Mouse (Mus musculus): ENCODE results near the gene Srp14.

The Srp14 gene

GRCm38 (mm10) chr2:118442723-118443122 is 36.8 kb downstream of the Srp14 start:
- Histone ChIP-seq H3K4me1 (replicated peaks; ENCODE audit: low read depth, low read length) (no peaks in the 10 kb centered on the region; the same call in 1 of the 2 replicates), H3K27me3 (ENCODE audit: insufficient read depth, low read length) (no peaks in the 10 kb centered on the region), H3K9me3 (ENCODE audit: low read length) (peaks cover 14% of the 10 kb centered on the region), H3K36me3 (ENCODE audit: insufficient read depth, low read length) (peaks cover 18% of the 10 kb centered on the region), H3K4me3 (replicated peaks; ENCODE audit: low read length) (no peak overlapping the region)
- TF ChIP-seq POU5F1 (IDR thresholded peaks at IDR 0.05; ENCODE audit: borderline replicate concordance, low read length) (no peak), CTCF (conservative IDR thresholded peaks at IDR 0.05; ENCODE audit: low read length) (no peak), NANOG (IDR thresholded peaks at IDR 0.05; ENCODE audit: borderline replicate concordance, low read length) (no peak)

GRCm38 (mm10) chr2:118442172-118442571 is 37.3 kb downstream of the Srp14 start:
- Histone ChIP-seq H3K4me1 (replicated peaks; ENCODE audit: low read depth, low read length) (no peaks in the 10 kb centered on the region; the same call in 1 of the 2 replicates), H3K27me3 (ENCODE audit: insufficient read depth, low read length) (no peaks in the 10 kb centered on the region), H3K9me3 (ENCODE audit: low read length) (peaks cover 14% of the 10 kb centered on the region), H3K4me3 (replicated peaks; ENCODE audit: low read length) (no peak overlapping the region), H3K36me3 (ENCODE audit: insufficient read depth, low read length) (peaks cover 18% of the 10 kb centered on the region)
- TF ChIP-seq CTCF (conservative IDR thresholded peaks at IDR 0.05; ENCODE audit: low read length), result no peak
- no peak for TF ChIP-seq POU5F1 (IDR thresholded peaks at IDR 0.05; ENCODE audit: borderline replicate concordance, low read length)
- no peak for TF ChIP-seq NANOG (IDR thresholded peaks at IDR 0.05; ENCODE audit: borderline replicate concordance, low read length)

GRCm38 (mm10) chr2:118431589-118431988 is 47.9 kb downstream of the Srp14 start:
- H3K36me3 ChIP-seq (ENCODE audit: insufficient read depth, low read length), result peaks cover 26% of the 10 kb centered on the region
- H3K4me3 ChIP-seq (replicated peaks; ENCODE audit: low read length), result no peak overlapping the region
- no peaks in the 10 kb centered on the region for H3K27me3 ChIP-seq (ENCODE audit: insufficient read depth, low read length)
- peaks cover 11% of the 10 kb centered on the region for H3K4me1 ChIP-seq (replicated peaks; ENCODE audit: low read depth, low read length)
- H3K9me3 ChIP-seq (ENCODE audit: low read length), result no peaks in the 10 kb centered on the region
- peak; percentile 72 for TF ChIP-seq CTCF (conservative IDR thresholded peaks at IDR 0.05; ENCODE audit: low read length)
- TF ChIP-seq POU5F1 (IDR thresholded peaks at IDR 0.05; ENCODE audit: borderline replicate concordance, low read length), result no peak

- peak overlapping the region; percentile 74 for H3K4me3 ChIP-seq (replicated peaks; ENCODE audit: low read length)
- H3K36me3 ChIP-seq (ENCODE audit: insufficient read depth, low read length), result peaks cover 26% of the 10 kb centered on the region
- H3K27me3 ChIP-seq (ENCODE audit: insufficient read depth, low read length), result no peaks in the 10 kb centered on the region
- H3K9me3 ChIP-seq (ENCODE audit: low read length), result peaks cover 5% of the 10 kb centered on the region; the same call in 1 of the 2 replicates
- H3K4me1 ChIP-seq (replicated peaks; ENCODE audit: low read depth, low read length), result peaks cover 11% of the 10 kb centered on the region
- TF ChIP-seq POU5F1 (IDR thresholded peaks at IDR 0.05; ENCODE audit: borderline replicate concordance, low read length), result no peak
- peak; percentile 15 for TF ChIP-seq CTCF (conservative IDR thresholded peaks at IDR 0.05; ENCODE audit: low read length)
- no peak for TF ChIP-seq NANOG (IDR thresholded peaks at IDR 0.05; ENCODE audit: borderline replicate concordance, low read length)
Measured at GRCm38 (mm10) chr2:118430630-118431029, 48.9 kb downstream of the Srp14 start.

- TF ChIP-seq CTCF (conservative IDR thresholded peaks at IDR 0.05; ENCODE audit: low read length) (no peak), NANOG (IDR thresholded peaks at IDR 0.05; ENCODE audit: borderline replicate concordance, low read length) (no peak), POU5F1 (IDR thresholded peaks at IDR 0.05; ENCODE audit: borderline replicate concordance, low read length) (no peak)
- Histone ChIP-seq H3K4me3 (replicated peaks; ENCODE audit: low read length) (no peak overlapping the region), H3K4me1 (replicated peaks; ENCODE audit: low read depth, low read length) (peaks cover 11% of the 10 kb centered on the region), H3K36me3 (ENCODE audit: insufficient read depth, low read length) (peaks cover 23% of the 10 kb centered on the region), H3K27me3 (ENCODE audit: insufficient read depth, low read length) (no peaks in the 10 kb centered on the region), H3K9me3 (ENCODE audit: low read length) (peaks cover 5% of the 10 kb centered on the region; the same call in 1 of the 2 replicates)
Measured at GRCm38 (mm10) chr2:118429297-118429696, 50.2 kb downstream of the Srp14 start.

- Histone ChIP-seq H3K36me3 (ENCODE audit: insufficient read depth, low read length) (peaks cover 22% of the 10 kb centered on the region), H3K4me3 (replicated peaks; ENCODE audit: low read length) (no peak overlapping the region), H3K27me3 (ENCODE audit: insufficient read depth, low read length) (no peaks in the 10 kb centered on the region), H3K9me3 (ENCODE audit: low read length) (peaks cover 5% of the 10 kb centered on the region; the same call in 1 of the 2 replicates), H3K4me1 (replicated peaks; ENCODE audit: low read depth, low read length) (peaks cover 11% of the 10 kb centered on the region)
- TF ChIP-seq CTCF (conservative IDR thresholded peaks at IDR 0.05; ENCODE audit: low read length), result no peak
- no peak for TF ChIP-seq POU5F1 (IDR thresholded peaks at IDR 0.05; ENCODE audit: borderline replicate concordance, low read length)
- no peak for TF ChIP-seq NANOG (IDR thresholded peaks at IDR 0.05; ENCODE audit: borderline replicate concordance, low read length)
Measured at GRCm38 (mm10) chr2:118428296-118428695, 51.2 kb downstream of the Srp14 start.

Data from E14TG2a.4 (cell line).